Mouse (Mus musculus) erythroblast, embryonic 14.5 days (primary cell): ENCODE measurements around the gene Mast2. TPM values are rescaled to one million over a fixed set of nuclear protein-coding genes. Genes with fewer than 3 reads are reported as not detected.

ENCODE experiments used
- H3K27me3 ChIP-seq: 2 replicates; pipeline ENCODE4 v1.6.1; 2012; ENCODE audit warnings: inconsistent platforms; ENCODE audit not compliant: control insufficient read depth
- H3K36me3 ChIP-seq: 2 replicates; pipeline ENCODE4 v1.6.1; 2012; ENCODE audit warnings: mild to moderate bottlenecking, inconsistent platforms; ENCODE audit not compliant: control insufficient read depth
- H3K4me1 ChIP-seq: 2 replicates; pipeline ENCODE4 v1.6.1; 2012; ENCODE audit warnings: inconsistent platforms; ENCODE audit not compliant: control insufficient read depth
- H3K4me3 ChIP-seq: replicated peaks from 2 replicates; pipeline ENCODE3; 2012; ENCODE audit warnings: moderate library complexity, mild to moderate bottlenecking, inconsistent platforms
- H3K9me3 ChIP-seq: 2 replicates; pipeline ENCODE4 v1.6.1; 2012; ENCODE audit warnings: low read length, inconsistent platforms, mixed read lengths; ENCODE audit not compliant: control insufficient read depth
- GATA1 ChIP-seq: IDR thresholded peaks from 2 replicates; pipeline ENCODE4 v1.6.1; 2012; ENCODE audit warnings: low read length, inconsistent platforms, mixed read lengths
- TAL1 ChIP-seq: IDR thresholded peaks from 3 replicates; pipeline ENCODE4 v1.6.1; 2012; ENCODE audit warnings: low read length, inconsistent platforms, mixed read lengths
- polyA plus RNA-seq: library from polyadenylated mRNA; stranded (reverse); fragments of >175 nt; gene quantifications from 2 replicates; pipeline ENCODE4 v1.2.3, GENCODE M21; 2012

Mast2 gene
- 12.0 and 20.7 TPM in 2 replicates for polyA plus RNA-seq

- peaks cover 37% of the 10 kb centered on the region for H3K4me1 ChIP-seq
- H3K9me3 ChIP-seq: no peaks in the 10 kb centered on the region
- H3K36me3 ChIP-seq: no peaks in the 10 kb centered on the region
- H3K27me3 ChIP-seq: 0 out of 2 replicates have a peak, but pooled peaks cover 3% of the 10 kb centered on the region
- TF ChIP-seq TAL1 (no peak), GATA1 (no peak)
- peak within 1 kb of the TSS; percentile 94 for H3K4me3 ChIP-seq
These were observed at the start of gene Mast2 for GRCm38 (mm10) chr4:116464126-116464981. Gene Mast2 (minus strand): TSS chr4:116464183.

GRCm38 (mm10) chr4:116507425-116508218, 43.6 kb upstream of the Mast2 start, which contains the start of gene Ipp:
Gene Ipp (plus strand): TSS chr4:116507549.
- Histone ChIP-seq H3K4me3 (peak within 1 kb of the TSS; percentile 78), H3K9me3 (no peaks in the 10 kb centered on the region), H3K36me3 (peaks cover 25% of the 10 kb centered on the region), H3K27me3 (no peaks in the 10 kb centered on the region), H3K4me1 (peaks cover 27% of the 10 kb centered on the region)
- TF ChIP-seq GATA1 (no peak), TAL1 (no peak)

DNA sequence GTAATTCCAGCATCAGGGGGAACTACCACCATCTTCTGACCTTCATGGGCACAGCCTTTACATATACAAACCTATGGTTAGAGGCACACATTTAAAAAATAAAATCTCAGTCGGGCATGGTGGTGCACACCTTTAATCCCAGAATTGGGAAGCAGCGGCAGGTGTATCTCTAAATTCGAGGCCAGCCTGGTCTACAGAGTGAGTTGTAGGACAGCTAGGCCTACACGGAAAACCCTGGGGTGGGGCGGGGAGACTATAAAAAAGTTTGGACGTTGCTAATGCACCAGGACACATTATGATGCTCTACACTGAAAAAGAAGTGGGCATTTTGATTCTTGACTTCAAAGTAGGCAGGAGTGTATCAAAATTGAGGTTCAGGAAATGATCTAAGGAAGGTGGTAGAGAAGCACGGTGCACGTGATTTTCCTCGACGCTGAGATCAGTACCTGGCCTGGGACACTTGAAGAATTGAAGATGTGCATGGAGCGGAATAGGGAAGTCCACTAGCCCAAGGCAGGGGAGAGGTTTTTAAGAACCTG, 43.0 kb upstream of the Mast2 start:
- H3K4me3 ChIP-seq: peak overlapping the region; percentile 78
- peaks cover 20% of the 10 kb centered on the region for H3K36me3 ChIP-seq
- peaks cover 27% of the 10 kb centered on the region for H3K4me1 ChIP-seq
- no peaks in the 10 kb centered on the region for H3K27me3 ChIP-seq
- TF ChIP-seq TAL1: no peak
- H3K9me3 ChIP-seq: no peaks in the 10 kb centered on the region

GRCm38 (mm10) chr4:116499978-116500377, 36.0 kb upstream of the Mast2 start:
- H3K4me1 ChIP-seq: peaks cover 10% of the 10 kb centered on the region
- H3K9me3 ChIP-seq: no peaks in the 10 kb centered on the region; the same call in 1 of the 2 replicates
- TF ChIP-seq GATA1 (no peak), TAL1 (no peak)
- H3K4me3 ChIP-seq: no peak overlapping the region
- H3K27me3 ChIP-seq: no peaks in the 10 kb centered on the region
- H3K36me3 ChIP-seq: no peaks in the 10 kb centered on the region

DNA sequence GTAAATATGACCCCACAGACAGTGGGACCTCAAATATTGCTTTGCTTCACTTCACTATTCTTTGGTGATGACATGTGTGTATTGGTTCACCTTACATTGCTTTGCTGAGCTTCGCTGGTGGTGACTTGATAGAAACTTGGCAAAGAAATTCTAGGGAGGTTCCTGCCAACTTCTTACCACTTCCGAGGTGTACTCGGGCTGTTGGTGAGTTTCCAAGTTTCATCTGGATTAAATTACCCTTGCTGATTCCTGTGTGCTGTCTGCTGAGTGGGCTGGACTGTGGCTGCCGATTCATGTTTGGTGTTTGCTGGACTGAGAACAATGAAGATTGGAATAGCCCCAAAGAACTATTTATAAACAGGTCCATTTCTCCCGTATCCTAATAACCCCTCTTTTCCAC, 29.7 kb upstream of the Mast2 start:
- peaks cover 7% of the 10 kb centered on the region for H3K27me3 ChIP-seq
- no peaks in the 10 kb centered on the region for H3K36me3 ChIP-seq
- TF ChIP-seq GATA1: no peak
- no peak overlapping the region for H3K4me3 ChIP-seq
- H3K9me3 ChIP-seq: no peaks in the 10 kb centered on the region
- H3K4me1 ChIP-seq: peaks cover 9% of the 10 kb centered on the region

GRCm38 (mm10) chr4:116492460-116492859, 28.5 kb upstream of the Mast2 start:
- TF ChIP-seq TAL1 (no peak), GATA1 (no peak)
- H3K27me3 ChIP-seq: peaks cover 11% of the 10 kb centered on the region
- peaks cover 9% of the 10 kb centered on the region for H3K4me1 ChIP-seq
- no peak overlapping the region for H3K4me3 ChIP-seq
- H3K36me3 ChIP-seq: no peaks in the 10 kb centered on the region
- no peaks in the 10 kb centered on the region for H3K9me3 ChIP-seq

GRCm38 (mm10) chr4:116491886-116492285, 27.9 kb upstream of the Mast2 start:
- Histone ChIP-seq H3K4me3 (no peak overlapping the region), H3K9me3 (no peaks in the 10 kb centered on the region), H3K36me3 (no peaks in the 10 kb centered on the region), H3K4me1 (peaks cover 9% of the 10 kb centered on the region), H3K27me3 (peaks cover 11% of the 10 kb centered on the region)
- no peak for TF ChIP-seq GATA1
- TF ChIP-seq TAL1: no peak

DNA sequence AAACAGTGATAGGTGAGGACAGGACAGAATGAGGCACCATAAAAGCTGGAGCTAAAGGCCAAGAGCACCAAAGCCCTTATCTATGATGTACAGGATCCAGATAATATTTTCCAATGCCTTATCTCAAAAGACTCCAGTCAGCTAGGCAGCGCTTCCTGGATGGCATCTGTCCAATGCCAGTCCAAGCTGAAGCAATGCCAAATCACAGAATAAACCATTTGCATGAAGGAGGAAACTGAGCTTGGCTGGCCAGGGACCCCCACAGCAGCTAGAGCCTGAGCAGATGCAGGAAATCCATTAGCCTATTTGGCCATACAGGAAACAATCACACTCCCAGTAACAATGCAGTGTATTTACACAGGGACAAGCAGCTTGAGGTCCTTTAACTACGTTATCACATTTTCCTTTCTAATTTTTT, 27.1 kb upstream of the Mast2 start:
- TF ChIP-seq GATA1 (no peak), TAL1 (no peak)
- H3K4me1 ChIP-seq: peaks cover 9% of the 10 kb centered on the region
- no peaks in the 10 kb centered on the region for H3K9me3 ChIP-seq
- H3K4me3 ChIP-seq: no peak overlapping the region
- no peaks in the 10 kb centered on the region for H3K36me3 ChIP-seq
- peaks cover 11% of the 10 kb centered on the region for H3K27me3 ChIP-seq

GRCm38 (mm10) chr4:116483476-116483875, 19.5 kb upstream of the Mast2 start:
- TF ChIP-seq GATA1 (no peak), TAL1 (no peak)
- H3K27me3 ChIP-seq: peaks cover 3% of the 10 kb centered on the region
- H3K4me1 ChIP-seq: peaks cover 15% of the 10 kb centered on the region
- H3K36me3 ChIP-seq: no peaks in the 10 kb centered on the region
- H3K9me3 ChIP-seq: no peaks in the 10 kb centered on the region
- no peak overlapping the region for H3K4me3 ChIP-seq
